Mouse (Mus musculus) forebrain, embryonic 16.5 days (tissue): ENCODE measurements at regions not wholly inside any gene's neighbourhood (a gene's known extent, or its start where the extent isn't known, plus 50 kb on each side); places are given as distances from the start of the nearest gene placed in this dataset.

Source experiments
- ATAC-seq: fragments of 200-750 bp; cut with Nextera tagmentation; 2 replicates; pipeline ENCODE4 v1.8.0; 2017; ENCODE audit warnings: mild to moderate bottlenecking, moderate library complexity
- H3K27ac ChIP-seq: fragments of 300-500 bp; sonication (generic); 2 replicates; pipeline ENCODE4 v1.5.1; 2014; ENCODE audit warnings: low read length, control low read depth
- H3K27me3 ChIP-seq: fragments of 300-500 bp; sonication (generic); replicated peaks from 2 replicates; pipeline ENCODE4 v1.6.1; 2014; ENCODE audit warnings: low read length; ENCODE audit not compliant: control insufficient read depth, insufficient read depth
- H3K36me3 ChIP-seq: fragments of 300-500 bp; sonication (generic); 2 replicates; pipeline ENCODE4 v1.6.1; 2014; ENCODE audit not compliant: control insufficient read depth, insufficient read depth
- H3K4me1 ChIP-seq: fragments of 300-500 bp; sonication (generic); replicated peaks from 2 replicates; pipeline ENCODE4 v1.6.1; 2014; ENCODE audit warnings: low read length; ENCODE audit not compliant: control insufficient read depth, insufficient read depth
- H3K4me2 ChIP-seq: fragments of 300-500 bp; sonication (generic); 2 replicates; pipeline ENCODE4 v1.6.1; 2014; ENCODE audit warnings: mild to moderate bottlenecking, low read length, control low read depth
- H3K4me3 ChIP-seq: fragments of 300-500 bp; sonication (generic); replicated peaks from 2 replicates; pipeline ENCODE4 v1.5.1; 2014; ENCODE audit warnings: mild to moderate bottlenecking, low read length, control low read depth
- H3K9ac ChIP-seq: fragments of 300-500 bp; sonication (generic); replicated peaks from 2 replicates; pipeline ENCODE4 v1.6.1; 2014; ENCODE audit warnings: low read depth, low read length, control low read depth
- H3K9me3 ChIP-seq: fragments of 300-500 bp; sonication (generic); 2 replicates; pipeline ENCODE4 v1.6.1; 2016; ENCODE audit warnings: low read length; ENCODE audit not compliant: control insufficient read depth
- WGBS: fragments of 180-500 bp; shearing (Covaris S2); extraction: QIAGEN DNeasy Blood & Tissue Kit; methylation state at CpG from one replicate; pipeline ENCODE4 v1.1.7; 2014; 5-methylcytosine and 5-hydroxymethylcytosine counted together

DNA sequence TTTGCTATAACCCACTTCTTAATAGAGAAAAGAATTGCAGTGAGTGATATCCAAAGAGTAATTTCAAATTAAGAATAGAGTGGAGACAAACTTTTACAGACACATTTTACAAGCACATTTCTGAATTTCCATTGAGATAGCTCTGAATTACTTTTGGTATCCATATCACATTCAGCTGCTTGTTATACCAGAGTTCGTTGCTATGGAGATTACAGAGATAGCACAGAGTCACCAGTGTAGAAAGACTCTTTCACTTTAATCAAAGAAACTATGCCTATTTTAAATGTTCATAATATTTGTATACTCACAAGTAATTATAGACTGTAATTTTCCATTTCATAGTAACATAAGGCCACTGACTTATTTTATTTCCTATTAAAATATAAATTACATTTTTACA, 52.7 kb upstream of the Slc13a1 start:
- H3K4me1 ChIP-seq: no peaks in the 10 kb centered on the region
- WGBS: 85% methylated on average over 1 of the region's 1 CpGs
- H3K27ac ChIP-seq: no peak overlapping the region
- no peak overlapping the region for H3K9ac ChIP-seq
- H3K4me3 ChIP-seq: no peak overlapping the region
- H3K4me2 ChIP-seq: no peak overlapping the region
- H3K9me3 ChIP-seq: no peaks in the 10 kb centered on the region
- no peaks in the 10 kb centered on the region for H3K36me3 ChIP-seq
- no peaks in the 10 kb centered on the region for H3K27me3 ChIP-seq
- ATAC-seq: no peak

DNA sequence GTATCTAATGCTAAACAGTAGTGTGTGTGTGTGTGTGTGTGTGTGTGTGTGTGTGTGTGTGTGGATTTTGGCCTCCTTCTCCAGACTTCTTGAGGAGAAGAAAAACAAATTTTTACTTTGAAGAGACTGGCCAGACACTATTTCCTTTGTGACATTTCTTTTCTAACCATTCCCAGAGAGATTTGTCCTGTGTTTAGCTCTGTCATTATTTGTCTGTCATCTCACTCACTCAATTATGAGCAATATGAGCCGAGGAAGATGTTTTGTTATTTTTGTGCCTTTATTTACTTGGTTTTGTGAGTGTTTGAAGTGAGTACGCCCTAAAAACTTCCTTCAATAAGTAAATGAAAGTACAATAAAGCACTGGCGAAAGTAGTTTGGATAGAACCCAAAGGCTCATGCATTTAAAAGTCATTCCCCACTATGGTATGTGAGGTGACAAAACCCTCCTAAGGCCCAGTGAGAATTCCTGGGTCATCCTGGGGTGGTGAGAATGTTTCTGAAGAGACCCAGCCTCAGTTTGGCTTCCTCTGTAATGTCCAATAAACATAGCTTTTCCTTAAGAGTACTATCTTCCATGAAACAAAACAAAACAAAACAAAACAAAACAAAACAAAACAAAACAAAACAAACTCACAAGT, 52.1 kb upstream of the Slc13a1 start:
- no peaks in the 10 kb centered on the region for H3K9me3 ChIP-seq
- no peak overlapping the region for H3K4me3 ChIP-seq
- H3K36me3 ChIP-seq: no peaks in the 10 kb centered on the region
- 70% methylated on average over 3 of the region's 3 CpGs for WGBS
- no peak overlapping the region for H3K9ac ChIP-seq
- no peak overlapping the region for H3K4me2 ChIP-seq
- no peaks in the 10 kb centered on the region for H3K4me1 ChIP-seq
- H3K27me3 ChIP-seq: no peaks in the 10 kb centered on the region
- no peak overlapping the region for H3K27ac ChIP-seq
- ATAC-seq: no peak
